9 mouse cellular contexts compared by ENCODE assay signal in genomic region chr3:37975194-37975756, GRCm38 (mm10).
A peak's percentile ranks its signal among the peaks of the same experiment; 100 is the strongest.
DNase-seq lines count a peak whose midpoint lies in the region; ATAC-seq and TF ChIP-seq lines count a peak whose summit lies in the region.
"Had no signal": no experiment of that assay in that cellular context is flagged by ENCODE, and none has a peak within 500 bp of the region (broad histone marks: within the 10 kb centered on the region; RNA-seq: fewer than 3 reads in every experiment).

No protein-coding gene starts in this region.

- intact Hi-C loops in heart, adult 2 months (cut with DNase I) = loop anchor here (1.0 to 10.0 kb wide), 8 partner anchors 42 to 500 kb away; no protein-coding TSS in a partner anchor

- WGBS in heart, adult 2 months = 42% methylated on average over 11 of the region's 11 CpGs
- 39% methylated on average over 11 of the region's 11 CpGs for WGBS in heart, embryonic 10.5 days
- 8% methylated on average over 11 of the region's 11 CpGs for WGBS in limb, embryonic 10.5 days
- 45% methylated on average over 11 of the region's 11 CpGs for WGBS in midbrain, embryonic 16.5 days

- DNase-seq in heart, adult 2 months = peak; percentile 26 to 39
- no peak for DNase-seq in heart, embryonic 10.5 days (ENCODE audit: low spot score)
- DNase-seq in forelimb bud, embryonic 11.5 days (ENCODE audit: low read depth, low spot score) = peak; percentile 85
- DNase-seq in limb, embryonic 10.5 days (ENCODE audit: low spot score) = peak; percentile 71
- no peak for DNase-seq in ovary, postnatal 10 days (ENCODE audit: low spot score)
- no peak for DNase-seq in layer of hippocampus, adult 2 months (ENCODE audit: low spot score in 2 of 2)
- no peak for DNase-seq in right cerebral cortex, postnatal 36 days (ENCODE audit: low spot score in 2 of 2)

- no peaks in the 10 kb centered on the region for H3K9me3 ChIP-seq in heart, embryonic 10.5 days
- no peaks in the 10 kb centered on the region for H3K9me3 ChIP-seq in limb, embryonic 10.5 days (replicated peaks)
- no peaks in the 10 kb centered on the region for H3K9me3 ChIP-seq in midbrain, embryonic 16.5 days (replicated peaks; ENCODE audit: control insufficient read depth, low read length, poor library complexity, severe bottlenecking)
- H3K9me3 ChIP-seq: hindbrain, embryonic 12.5 days had no signal

- no peak overlapping the region for H3K4me3 ChIP-seq in heart, adult 2 months
- H3K4me3 ChIP-seq in heart, embryonic 10.5 days = no peak overlapping the region
- peak overlapping the region; percentile 30 for H3K4me3 ChIP-seq in limb, embryonic 10.5 days
- H3K4me3 ChIP-seq in midbrain, embryonic 16.5 days (ENCODE audit: low read depth, low read length) = no peak overlapping the region
- no peak overlapping the region for H3K4me3 ChIP-seq in layer of hippocampus, adult 2 months
- H3K4me3 ChIP-seq: hindbrain, embryonic 12.5 days had no signal

- H3K4me1 ChIP-seq in heart, adult 2 months (ENCODE audit: control insufficient read depth, insufficient read depth, low read length) = peaks cover 14% of the 10 kb centered on the region
- peaks cover 6% of the 10 kb centered on the region; the same call in 1 of the 2 replicates for H3K4me1 ChIP-seq in heart, embryonic 10.5 days
- peaks cover 55% of the 10 kb centered on the region for H3K4me1 ChIP-seq in limb, embryonic 10.5 days
- H3K4me1 ChIP-seq in midbrain, embryonic 16.5 days (ENCODE audit: control insufficient read depth, insufficient read depth, low read length) = 0 out of 2 replicates have a peak, but pooled peaks cover 2% of the 10 kb centered on the region

- H3K4me2 ChIP-seq in midbrain, embryonic 16.5 days (ENCODE audit: low read length) = no peak overlapping the region
- H3K4me2 ChIP-seq: hindbrain, embryonic 12.5 days had no signal

- TF ChIP-seq EP300 in heart, adult 2 months (IDR thresholded peaks at IDR 0.05; ENCODE audit: insufficient read depth, low read depth, low read length) = 0 out of 2 replicates have a peak, but pooled peaks have one; percentile 37

- H3K36me3 ChIP-seq in heart, adult 2 months (ENCODE audit: control insufficient read depth, insufficient read depth, low read length) = no peaks in the 10 kb centered on the region; the same call in 1 of the 2 replicates
- H3K36me3 ChIP-seq in heart, embryonic 10.5 days = no peaks in the 10 kb centered on the region
- no peaks in the 10 kb centered on the region for H3K36me3 ChIP-seq in limb, embryonic 10.5 days
- no peaks in the 10 kb centered on the region for H3K36me3 ChIP-seq in midbrain, embryonic 16.5 days (ENCODE audit: control insufficient read depth, insufficient read depth, low read length)
- H3K36me3 ChIP-seq: hindbrain, embryonic 12.5 days had no signal

- TF ChIP-seq CTCF in heart, adult 2 months (IDR thresholded peaks at IDR 0.05) = no peak
- no peak for TF ChIP-seq CTCF in layer of hippocampus, adult 2 months (conservative IDR thresholded peaks at IDR 0.05)

- TF ChIP-seq POLR2A in heart, adult 2 months (IDR thresholded peaks at IDR 0.05; ENCODE audit: insufficient read depth, low read depth, low read length) = no peak

- no peaks in the 10 kb centered on the region for H3K27me3 ChIP-seq in heart, adult 2 months (ENCODE audit: control insufficient read depth, insufficient read depth, low read length)
- H3K27me3 ChIP-seq in heart, embryonic 10.5 days (ENCODE audit: insufficient read depth, poor library complexity, severe bottlenecking) = no peaks in the 10 kb centered on the region
- H3K27me3 ChIP-seq in limb, embryonic 10.5 days (ENCODE audit: low read depth, poor library complexity, severe bottlenecking) = no peaks in the 10 kb centered on the region
- no peaks in the 10 kb centered on the region for H3K27me3 ChIP-seq in midbrain, embryonic 16.5 days (ENCODE audit: control insufficient read depth, insufficient read depth, low read depth, low read length)
- H3K27me3 ChIP-seq: hindbrain, embryonic 12.5 days had no signal

- H3K27ac ChIP-seq in heart, adult 2 months = peak overlapping the region; percentile 20; the same call in 1 of the 2 replicates
- H3K27ac ChIP-seq in heart, embryonic 10.5 days = no peak overlapping the region
- H3K27ac ChIP-seq in limb, embryonic 10.5 days = peak overlapping the region; percentile 81
- no peak overlapping the region for H3K27ac ChIP-seq in midbrain, embryonic 16.5 days (ENCODE audit: low read length)
- H3K27ac ChIP-seq in layer of hippocampus, adult 2 months = no peak overlapping the region
- H3K27ac ChIP-seq: hindbrain, embryonic 12.5 days had no signal

- peak; percentile 51; the same call in 1 of the 2 replicates for ATAC-seq in midbrain, embryonic 16.5 days

- H3K9ac ChIP-seq in heart, adult 2 months (ENCODE audit: low read depth, low read length) = no peak overlapping the region
- H3K9ac ChIP-seq in midbrain, embryonic 16.5 days (ENCODE audit: low read depth, low read length) = no peak overlapping the region
- H3K9ac ChIP-seq: hindbrain, embryonic 12.5 days had no signal

- H3K79me2 ChIP-seq in heart, adult 2 months (replicated peaks; ENCODE audit: control insufficient read depth, insufficient read depth, low read length) = no peaks in the 10 kb centered on the region

Comparison
In these comparisons a context has a peak if more than half of its experiments do, and no peak if none do; other contexts are left out.
1. DNase-seq: peak in heart, adult 2 months (2 of 2), forelimb bud, embryonic 11.5 days (single experiment) and limb, embryonic 10.5 days (single experiment); none in heart, embryonic 10.5 days (single experiment), ovary, postnatal 10 days (single experiment), layer of hippocampus, adult 2 months (0 of 2) and right cerebral cortex, postnatal 36 days (0 of 2).
2. H3K27ac ChIP-seq: peak in heart, adult 2 months (single experiment) and limb, embryonic 10.5 days (single experiment); none in heart, embryonic 10.5 days (single experiment), midbrain, embryonic 16.5 days (single experiment) and layer of hippocampus, adult 2 months (single experiment).